Mouse (Mus musculus): ENCODE measurements around the gene Vps16.

Vps16 gene

GRCm38 (mm10) chr2:130466438-130466837 lies 42.3 kb downstream of the Vps16 start:
- DNase-seq = no peak

- no peak for DNase-seq
Observed at GRCm38 (mm10) chr2:130469366-130469765, 45.2 kb downstream of the Vps16 start.

DNA sequence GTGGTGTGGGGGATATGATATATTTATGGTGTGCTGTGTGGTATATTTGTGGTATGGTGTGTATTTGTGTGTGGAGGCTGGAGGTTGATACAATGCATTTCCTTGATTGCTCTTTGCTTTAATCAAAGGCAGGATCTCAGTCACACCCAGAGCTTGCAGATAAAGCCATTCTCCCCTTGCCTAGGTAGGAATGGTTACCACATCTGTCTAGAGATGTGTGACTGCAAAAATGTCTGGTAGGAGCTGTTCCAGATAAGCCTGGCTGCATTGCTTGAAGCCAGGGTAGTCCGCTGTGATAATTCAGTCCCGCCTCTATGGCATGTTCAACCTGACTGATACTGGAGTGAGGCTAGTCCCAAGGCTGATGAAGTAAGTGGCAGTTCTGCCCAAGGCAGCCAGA lies 45.8 kb downstream of the Vps16 start:
- no peak for DNase-seq

- DNase-seq = no peak
Observed at GRCm38 (mm10) chr2:130472908-130473510, 48.9 kb downstream of the Vps16 start.

GRCm38 (mm10) chr2:130475764-130476163 lies 51.6 kb downstream of the Vps16 start:
- DNase-seq = no peak

- DNase-seq = no peak
Observed at GRCm38 (mm10) chr2:130476666-130477297, 52.6 kb downstream of the Vps16 start.

- DNase-seq = no peak
Observed at GRCm38 (mm10) chr2:130482177-130482576, 58.0 kb downstream of the Vps16 start.

GRCm38 (mm10) chr2:130482700-130483099 lies 58.6 kb downstream of the Vps16 start:
- no peak for DNase-seq

DNA sequence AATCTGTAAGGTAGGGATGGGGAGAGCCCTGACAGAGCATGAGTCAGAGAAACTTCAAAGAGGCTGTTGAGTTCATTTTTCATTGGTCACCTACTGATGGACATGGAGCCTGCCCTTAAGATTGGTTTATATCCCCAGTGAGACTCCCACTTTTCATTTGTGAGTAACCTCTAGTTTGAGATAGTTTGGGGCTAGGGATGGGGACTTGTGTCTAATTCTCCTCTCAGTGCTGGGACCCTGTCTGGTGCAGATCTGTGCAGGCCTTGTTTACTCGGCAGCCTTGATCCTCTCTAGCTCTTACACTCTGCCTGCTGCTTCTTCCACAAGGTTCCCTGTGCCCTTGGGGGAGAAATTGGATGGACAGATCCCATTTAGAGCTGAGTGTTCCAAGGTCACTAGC lies 60.1 kb downstream of the Vps16 start:
- no peak for DNase-seq

GRCm38 (mm10) chr2:130488002-130488401 lies 63.9 kb downstream of the Vps16 start:
- DNase-seq = no peak

DNA sequence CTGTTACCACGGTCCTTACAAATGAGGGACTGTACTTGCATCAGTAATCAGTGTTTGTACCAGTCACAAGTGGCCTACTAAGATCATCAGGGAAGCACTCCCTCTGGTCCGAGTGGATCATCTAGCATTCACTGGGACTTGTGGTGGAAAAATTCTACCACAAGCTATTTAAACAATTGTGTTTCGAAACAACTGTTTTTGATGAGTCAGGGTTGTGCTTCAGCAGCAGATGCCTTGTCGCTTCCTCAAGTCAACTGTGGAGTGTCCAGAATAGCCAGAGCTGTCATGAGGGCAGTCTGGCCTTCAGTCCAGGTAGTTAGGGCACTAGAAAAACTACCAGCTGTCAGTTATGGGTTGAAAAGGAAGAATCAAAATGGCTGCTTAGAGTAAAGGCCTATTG lies 64.5 kb downstream of the Vps16 start:
- no peak for DNase-seq

DNA sequence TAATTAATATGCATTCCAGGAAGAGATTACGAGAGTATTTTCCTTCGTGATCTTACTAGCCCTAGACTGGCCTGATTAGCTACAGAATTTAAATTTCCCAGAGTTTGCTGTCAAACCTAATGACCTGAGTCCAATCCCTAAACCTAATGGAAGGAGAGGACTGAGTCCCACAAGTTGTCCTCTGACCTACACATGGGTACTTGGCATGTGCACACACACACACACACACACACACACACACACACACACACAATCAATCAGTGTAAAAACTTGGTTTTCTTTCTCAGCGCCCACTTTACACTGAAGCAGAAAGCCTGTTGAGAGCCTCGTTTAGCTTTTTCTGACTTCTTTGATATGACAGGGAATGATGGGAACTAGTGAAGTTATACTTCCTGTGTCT lies 67.0 kb downstream of the Vps16 start:
- no peak for DNase-seq

GRCm38 (mm10) chr2:130491587-130491986 lies 67.4 kb downstream of the Vps16 start:
- peak; percentile 30 for DNase-seq
